Mouse (Mus musculus) frontal cortex, postnatal 14 days (tissue): ENCODE results near the gene Rundc1.
"Not testable (repeated sequence)": the region's sequence is repeated elsewhere in the genome, so short reads cannot be mapped to it uniquely, and the experiment has no call there.

Experiments used
- DNase-seq, 2 experiments: peaks; one replicate each; pipeline ENCODE4 v3.0.0; 2022; ENCODE audit warnings: low spot score in 2 of 2

Rundc1 gene

GRCm38 (mm10) chr11:101442760-101443159 is 17.9 kb downstream of the Rundc1 start:
- no peak for DNase-seq

GRCm38 (mm10) chr11:101446319-101446718 is 21.4 kb downstream of the Rundc1 start:
- DNase-seq, result no peak

DNA sequence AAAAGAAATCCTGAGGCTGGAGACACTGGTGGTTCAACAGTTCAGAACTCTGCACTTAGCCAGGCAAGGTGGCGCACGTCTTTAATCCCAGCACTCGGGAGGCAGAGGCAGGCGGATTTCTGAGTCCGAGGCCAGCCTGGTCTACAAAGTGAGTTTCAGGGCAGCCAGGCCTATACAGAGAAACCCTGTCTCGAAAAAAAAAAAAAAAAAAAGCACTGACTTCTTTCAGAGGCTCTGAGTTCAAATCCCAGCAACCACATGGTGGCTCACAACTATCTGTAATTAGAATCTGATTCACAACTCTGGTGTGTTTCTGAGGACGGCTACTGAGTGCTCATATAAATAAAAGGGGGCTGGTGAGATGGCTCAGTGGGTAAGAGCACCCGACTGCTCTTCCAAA is 22.0 kb downstream of the Rundc1 start:
- not testable (repeated sequence) for DNase-seq

DNA sequence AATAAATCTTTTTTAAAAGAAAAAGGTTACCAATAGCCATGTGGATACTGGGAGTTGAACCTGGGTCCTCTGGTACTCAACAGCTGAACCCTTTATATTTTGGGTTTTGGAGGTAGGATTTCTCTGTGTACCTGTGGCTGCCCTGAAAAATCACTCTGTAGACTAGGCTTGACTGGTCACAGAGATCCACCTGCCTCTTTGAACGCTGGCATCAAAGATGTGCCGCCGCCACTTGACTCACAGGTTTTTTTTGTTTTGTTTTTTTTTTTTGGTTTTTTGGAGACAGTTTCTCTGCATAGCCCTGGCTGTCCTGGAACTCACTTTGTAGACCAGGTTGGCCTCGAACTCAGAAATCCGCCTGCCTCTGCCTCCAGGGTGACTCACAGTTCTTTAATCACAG is 22.9 kb downstream of the Rundc1 start:
- DNase-seq, result no peak

GRCm38 (mm10) chr11:101448274-101448746 is 23.4 kb downstream of the Rundc1 start, which contains the start of gene Ifi35:
Gene Ifi35, plus strand, starts transcription at chr11:101448407.
- DNase-seq, result no peak

DNA sequence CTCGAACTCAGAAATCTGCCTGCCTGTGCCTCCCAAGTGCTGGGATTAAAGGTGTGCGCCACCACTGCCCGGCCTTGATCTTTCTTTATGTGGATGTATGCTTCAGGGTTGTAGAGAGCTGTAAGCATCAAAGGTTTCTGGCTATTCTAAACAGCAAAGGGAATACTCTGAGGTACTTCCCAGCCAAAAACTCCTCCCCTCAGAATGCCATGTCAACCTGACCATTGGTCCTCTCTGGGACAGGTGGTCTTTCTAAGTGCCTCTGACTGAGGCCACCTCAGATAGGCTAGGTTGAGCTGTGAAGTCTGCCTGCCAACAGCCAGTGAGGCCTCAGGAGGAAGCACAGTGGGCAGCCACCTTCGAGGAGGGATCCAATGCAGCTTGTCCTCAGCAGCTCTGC is 24.0 kb downstream of the Rundc1 start:
- DNase-seq, result no peak

- not testable (repeated sequence) for DNase-seq
These were observed 24.7 kb downstream of the Rundc1 start for GRCm38 (mm10) chr11:101449596-101449995.

DNA sequence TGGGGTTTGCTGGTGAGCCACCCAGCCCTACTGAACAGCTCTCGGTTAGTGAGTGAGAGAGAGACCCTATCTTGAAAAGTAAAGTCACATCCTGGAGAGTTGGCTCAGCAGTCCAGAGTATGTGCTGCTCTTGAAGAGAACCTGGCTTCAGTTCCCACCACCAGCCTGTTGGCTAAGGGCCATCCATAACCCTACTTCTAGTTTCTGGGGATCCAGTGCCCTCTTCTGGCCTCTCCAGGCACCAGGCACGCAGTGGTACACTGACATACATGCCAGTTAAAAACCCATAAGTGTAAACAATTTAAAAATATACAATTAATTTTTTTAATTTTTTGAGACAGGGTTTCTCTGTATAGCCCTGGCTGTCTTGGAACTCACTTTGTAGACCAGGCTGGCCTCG is 25.5 kb downstream of the Rundc1 start:
- no peak for DNase-seq

DNA sequence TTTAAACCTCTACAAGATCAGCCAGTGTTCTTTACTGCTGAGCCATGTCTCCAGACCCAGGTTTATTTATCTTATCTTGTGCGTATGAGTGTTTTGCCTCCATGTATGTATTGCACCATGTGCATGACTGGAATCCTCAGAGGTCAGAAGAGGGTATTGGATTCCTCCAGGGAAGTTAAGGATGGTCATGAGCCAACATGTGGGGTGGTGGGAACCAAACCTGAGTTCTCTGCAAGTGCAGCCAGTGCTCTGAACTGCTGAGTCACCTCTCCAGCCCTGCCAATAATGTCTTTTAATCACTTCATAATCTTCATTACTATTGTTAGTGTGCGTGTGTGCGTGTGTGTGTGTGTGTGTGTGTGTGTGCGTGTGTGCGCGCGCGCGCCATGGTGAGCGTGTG is 26.7 kb downstream of the Rundc1 start:
- no peak for DNase-seq

GRCm38 (mm10) chr11:101452093-101452774 is 27.3 kb downstream of the Rundc1 start:
- no peak for DNase-seq

- no peak for DNase-seq
These were observed 29.8 kb downstream of the Rundc1 start for GRCm38 (mm10) chr11:101454702-101455101.

GRCm38 (mm10) chr11:101455627-101456026 is 30.7 kb downstream of the Rundc1 start:
- DNase-seq, result no peak

- DNase-seq, result no peak
These were observed 32.7 kb downstream of the Rundc1 start for GRCm38 (mm10) chr11:101457631-101458030.

- DNase-seq, result no peak
These were observed 33.3 kb downstream of the Rundc1 start for GRCm38 (mm10) chr11:101458217-101458616.

DNA sequence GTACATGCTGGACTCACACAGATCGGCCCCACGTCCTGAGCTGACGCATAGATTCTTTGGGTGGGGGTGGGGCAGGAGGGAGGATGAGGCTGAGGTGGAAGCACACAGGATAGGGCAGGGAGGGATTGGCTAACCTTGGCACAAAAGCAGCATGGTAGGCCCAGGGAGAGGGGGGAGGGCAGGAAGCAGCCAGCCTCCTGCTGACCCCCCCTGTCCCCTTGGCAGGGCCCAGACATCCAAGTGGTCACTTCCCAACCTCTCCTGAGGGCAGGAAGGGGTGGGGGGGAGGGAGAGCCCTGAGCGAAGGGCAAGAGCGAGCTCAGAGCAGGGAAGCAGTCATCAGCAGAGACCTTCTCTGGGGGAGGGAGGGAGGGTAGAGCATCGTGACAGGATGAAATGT is 34.8 kb downstream of the Rundc1 start:
- DNase-seq, result no peak

GRCm38 (mm10) chr11:101460321-101460720 is 35.4 kb downstream of the Rundc1 start:
- DNase-seq, result no peak

DNA sequence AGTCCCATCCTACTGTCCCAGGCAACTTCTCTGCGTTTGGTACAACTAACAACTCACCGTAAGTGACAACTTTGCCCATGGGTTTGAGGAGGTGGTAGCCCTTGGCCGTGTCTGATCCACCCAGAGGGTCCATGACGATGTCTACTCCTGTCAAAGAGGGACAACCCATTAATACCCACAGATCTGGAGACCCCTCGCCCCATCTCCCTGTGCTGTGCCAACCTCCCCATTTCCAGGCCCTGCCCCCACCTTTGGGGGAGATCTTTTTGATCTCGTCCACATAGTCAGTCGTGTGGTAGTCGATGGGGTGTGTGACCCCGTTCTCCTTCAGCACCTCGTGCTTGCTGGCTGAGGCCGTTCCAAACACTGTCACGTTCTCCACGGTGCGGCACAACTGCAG is 37.3 kb downstream of the Rundc1 start:
- no peak for DNase-seq

DNA sequence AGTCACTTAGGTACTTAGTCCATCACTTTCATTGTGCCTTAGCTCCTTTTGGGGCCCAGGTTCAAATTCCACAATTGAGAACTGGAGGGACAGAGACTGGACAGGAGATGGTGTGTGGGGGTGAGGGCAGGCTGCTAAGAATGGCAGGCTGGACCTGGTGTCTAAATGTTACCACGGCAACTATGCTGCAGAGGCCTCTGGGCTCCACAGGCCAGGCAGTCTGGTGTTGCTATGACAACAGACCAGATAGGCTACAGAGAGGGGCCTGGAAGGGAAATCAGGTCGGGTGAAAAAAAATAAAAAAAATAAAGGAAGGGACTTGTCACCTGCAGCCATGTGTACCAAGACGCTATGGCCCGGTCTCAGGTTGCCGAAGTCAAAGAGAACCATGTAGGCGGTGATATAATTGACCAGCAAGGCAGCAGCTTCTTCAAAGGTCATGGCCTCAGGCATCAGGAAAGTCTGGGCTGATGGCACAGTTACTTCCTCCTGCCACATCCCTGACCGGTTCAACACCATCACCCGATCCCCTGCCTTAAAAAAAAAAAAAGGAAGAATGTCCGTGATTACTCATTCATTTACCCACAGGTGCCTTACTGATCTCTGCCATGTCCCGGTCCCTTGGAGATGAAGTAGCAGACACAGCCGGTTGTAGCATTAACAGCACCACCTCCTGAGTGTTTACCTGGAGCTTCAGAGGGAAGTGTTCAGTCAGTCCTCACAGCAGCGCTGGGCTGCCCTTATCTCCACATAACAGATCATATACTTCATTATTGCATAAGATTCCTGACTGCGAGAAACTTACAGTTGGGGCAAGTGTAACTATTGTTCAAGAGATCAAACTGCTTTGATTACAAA is 37.9 kb downstream of the Rundc1 start:
- DNase-seq, result no peak

- DNase-seq, result no peak
These were observed 39.6 kb downstream of the Rundc1 start, which contains the start of gene Rnd2 for GRCm38 (mm10) chr11:101464211-101465100. Gene Rnd2, plus strand, starts transcription at chr11:101464999.

DNA sequence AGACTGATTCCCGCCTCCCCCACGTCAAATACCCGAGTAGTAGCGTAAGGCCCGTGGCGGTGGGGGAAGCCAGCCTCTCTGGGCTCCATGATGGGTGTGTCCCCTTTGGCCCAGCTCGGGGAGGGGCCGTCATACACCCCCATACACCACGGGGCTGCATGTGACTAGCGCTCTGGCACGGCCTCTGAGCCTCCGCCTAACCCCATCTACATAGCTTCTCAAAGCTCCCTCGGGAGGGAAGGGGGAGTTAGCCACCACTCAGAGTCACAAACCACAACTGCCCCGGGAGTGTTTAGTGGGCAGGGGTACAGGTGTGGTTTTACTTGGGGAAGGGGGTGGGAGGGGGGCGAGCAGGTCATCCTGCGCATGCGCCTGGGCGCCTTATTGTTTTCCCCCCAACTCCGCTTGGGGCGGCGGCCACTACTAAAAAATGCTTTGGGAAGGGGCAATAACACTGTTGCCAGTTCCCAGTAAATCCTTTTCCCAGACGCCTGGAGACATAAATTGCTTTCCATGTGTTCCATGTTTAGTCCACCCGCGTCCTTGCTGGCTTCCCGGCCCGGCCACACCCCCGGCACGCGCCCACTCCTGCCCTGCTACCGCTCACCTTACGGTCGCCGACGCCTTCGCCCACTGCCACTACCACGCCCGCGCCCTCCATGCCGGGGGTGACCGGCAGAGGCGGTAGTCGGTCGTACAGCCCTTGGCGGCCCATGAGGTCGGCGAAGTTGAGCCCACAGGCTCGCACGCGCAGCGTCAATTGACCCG is 40.4 kb downstream of the Rundc1 start:
- DNase-seq, result no peak
